Mouse (Mus musculus) heart, postnatal 0 days (tissue): ENCODE data around the gene Copa.

Source experiments
- CTCF ChIP-seq: IDR thresholded peaks from 2 replicates; pipeline ENCODE4 v1.5.1; 2016; ENCODE audit warnings: antibody characterized with exemption, control low read depth, low read depth
- EP300 ChIP-seq: IDR thresholded peaks from 2 replicates; pipeline ENCODE4 v1.6.1; 2016; ENCODE audit warnings: antibody characterized with exemption, low read depth

- TF ChIP-seq CTCF (peak; percentile 32), EP300 (no peak)
These were observed 46.8 kb downstream of the Copa start for GRCm38 (mm10) chr1:172129108-172129507.
